Mouse (Mus musculus): ENCODE measurements at regions not wholly inside any gene's neighbourhood (a gene's known extent, or its start where the extent isn't known, plus 50 kb on each side); places are given as distances from the start of the nearest gene placed in this dataset.

DNA sequence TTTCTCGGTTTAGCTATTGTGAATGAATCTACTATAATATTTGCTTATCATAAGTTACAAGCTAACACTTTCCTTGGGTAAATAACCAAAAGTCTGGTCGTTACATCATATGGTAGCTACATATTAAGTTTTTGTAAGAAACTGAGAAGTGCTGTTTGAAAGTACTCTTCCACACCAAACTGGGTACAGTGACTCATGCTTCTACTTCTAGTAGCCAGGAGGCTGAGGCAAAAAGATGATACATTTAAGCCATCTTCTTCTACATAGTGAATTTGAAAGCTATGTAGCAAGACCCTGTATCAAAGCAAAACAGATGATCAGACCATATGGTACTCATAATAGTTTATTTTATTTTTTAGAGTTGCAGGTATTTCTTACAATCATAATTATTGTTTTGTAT is 335.8 kb upstream of the Frg1 start:
- Histone ChIP-seq H3K4me1 (replicated peaks; ENCODE audit: control insufficient read depth, insufficient read depth, low read length) (no peaks in the 10 kb centered on the region), H3K36me3 (ENCODE audit: control insufficient read depth, insufficient read depth, low read length) (no peaks in the 10 kb centered on the region), H3K4me3 (ENCODE audit: low read depth, low read length) (no peak overlapping the region), H3K27ac (ENCODE audit: low read depth, low read length) (no peak overlapping the region), H3K9ac (ENCODE audit: low read depth, low read length) (no peak overlapping the region), H3K4me2 (replicated peaks; ENCODE audit: low read depth, low read length) (no peak overlapping the region), H3K9me3 (ENCODE audit: control insufficient read depth, low read length) (no peaks in the 10 kb centered on the region), H3K27me3 (ENCODE audit: control insufficient read depth, insufficient read depth, low read length) (no peaks in the 10 kb centered on the region)
- DNase-seq (ENCODE audit: low spot score) (no peak), ATAC-seq (ENCODE audit: low FRiP score) (no peak)
- 84% methylated on average over 2 of the region's 2 CpGs for WGBS

DNA sequence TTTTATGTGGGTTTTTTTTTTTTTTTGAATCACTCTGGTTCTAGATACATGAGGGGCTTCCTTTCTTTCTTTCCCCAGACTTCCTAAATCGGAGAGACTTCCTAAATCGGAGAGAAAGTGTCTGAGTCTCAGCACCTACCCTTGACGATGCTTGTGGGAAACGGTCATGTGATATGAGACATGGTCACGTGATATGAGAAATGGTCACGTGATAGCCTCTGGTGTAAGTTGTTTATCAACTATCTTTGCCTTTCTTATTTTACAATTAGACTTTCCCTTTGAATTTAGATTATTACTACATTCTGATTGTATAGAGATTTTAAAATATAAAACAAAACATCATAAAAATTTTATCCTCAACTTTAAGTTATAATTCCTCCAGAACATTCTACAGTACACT is 330.1 kb upstream of the Frg1 start:
- DNase-seq (ENCODE audit: low spot score): no peak
- ATAC-seq (ENCODE audit: low FRiP score): no peak
- Histone ChIP-seq H3K36me3 (ENCODE audit: control insufficient read depth, insufficient read depth, low read length) (no peaks in the 10 kb centered on the region), H3K4me3 (ENCODE audit: low read depth, low read length) (no peak overlapping the region), H3K27me3 (ENCODE audit: control insufficient read depth, insufficient read depth, low read length) (no peaks in the 10 kb centered on the region), H3K9ac (ENCODE audit: low read depth, low read length) (no peak overlapping the region), H3K4me2 (replicated peaks; ENCODE audit: low read depth, low read length) (no peak overlapping the region), H3K9me3 (ENCODE audit: control insufficient read depth, low read length) (no peaks in the 10 kb centered on the region), H3K27ac (ENCODE audit: low read depth, low read length) (no peak overlapping the region), H3K4me1 (replicated peaks; ENCODE audit: control insufficient read depth, insufficient read depth, low read length) (no peaks in the 10 kb centered on the region)
- 93% methylated on average over 6 of the region's 6 CpGs for WGBS

DNA sequence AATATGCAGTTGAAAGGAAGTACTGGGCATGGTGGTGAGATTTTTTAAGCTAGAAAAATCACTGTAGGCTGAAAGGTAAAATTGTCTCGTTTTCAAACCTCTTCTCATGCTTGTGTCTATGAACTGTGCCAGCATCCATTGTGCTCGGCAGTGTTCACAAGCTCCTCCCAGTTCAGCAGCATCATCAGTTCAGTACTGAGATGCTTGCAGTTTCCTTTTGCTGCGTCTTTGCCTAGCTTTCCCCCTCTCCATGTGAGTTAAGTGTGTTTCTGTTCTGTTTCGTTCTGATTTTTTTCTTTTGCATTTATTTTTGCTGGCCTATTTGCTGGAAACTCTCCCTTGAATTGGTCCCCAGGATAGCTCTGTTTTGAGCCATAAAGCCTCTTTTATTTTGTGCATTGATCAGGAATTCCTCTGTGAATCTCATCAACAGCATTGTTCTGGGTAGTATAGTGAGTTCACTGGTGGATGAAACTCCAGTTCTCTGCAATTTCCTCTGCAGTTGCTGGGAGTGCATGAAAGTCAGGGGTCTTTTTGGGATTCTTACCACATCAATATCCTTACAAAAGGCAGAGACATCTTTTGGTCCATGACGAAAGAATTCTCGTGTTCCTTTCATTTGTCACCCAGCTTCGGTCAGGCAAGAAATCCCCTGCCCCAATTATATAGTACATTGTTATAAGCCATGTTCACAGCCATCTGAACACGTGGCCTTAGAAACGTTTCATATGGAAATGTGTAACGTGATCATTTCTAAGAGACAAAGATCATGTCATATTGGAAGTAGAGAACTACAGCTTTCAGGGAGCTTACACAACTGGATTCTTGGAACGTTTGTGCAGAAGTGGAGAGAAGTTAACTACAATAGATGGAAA is 326.2 kb upstream of the Frg1 start:
- DNase-seq (ENCODE audit: low spot score): peak; percentile 9
- H3K27me3 ChIP-seq (ENCODE audit: control insufficient read depth, insufficient read depth, low read length): no peaks in the 10 kb centered on the region
- ATAC-seq (ENCODE audit: low FRiP score): peak; percentile 88
- no peaks in the 10 kb centered on the region for H3K4me1 ChIP-seq (replicated peaks; ENCODE audit: control insufficient read depth, insufficient read depth, low read length)
- H3K27ac ChIP-seq (ENCODE audit: low read depth, low read length): no peak overlapping the region
- H3K36me3 ChIP-seq (ENCODE audit: control insufficient read depth, insufficient read depth, low read length): no peaks in the 10 kb centered on the region
- no peaks in the 10 kb centered on the region for H3K9me3 ChIP-seq (ENCODE audit: control insufficient read depth, low read length)
- WGBS: 41% methylated on average over 11 of the region's 11 CpGs
- H3K4me3 ChIP-seq (ENCODE audit: low read depth, low read length): no peak overlapping the region
- no peak overlapping the region for H3K9ac ChIP-seq (ENCODE audit: low read depth, low read length)
- H3K4me2 ChIP-seq (replicated peaks; ENCODE audit: low read depth, low read length): no peak overlapping the region

DNA sequence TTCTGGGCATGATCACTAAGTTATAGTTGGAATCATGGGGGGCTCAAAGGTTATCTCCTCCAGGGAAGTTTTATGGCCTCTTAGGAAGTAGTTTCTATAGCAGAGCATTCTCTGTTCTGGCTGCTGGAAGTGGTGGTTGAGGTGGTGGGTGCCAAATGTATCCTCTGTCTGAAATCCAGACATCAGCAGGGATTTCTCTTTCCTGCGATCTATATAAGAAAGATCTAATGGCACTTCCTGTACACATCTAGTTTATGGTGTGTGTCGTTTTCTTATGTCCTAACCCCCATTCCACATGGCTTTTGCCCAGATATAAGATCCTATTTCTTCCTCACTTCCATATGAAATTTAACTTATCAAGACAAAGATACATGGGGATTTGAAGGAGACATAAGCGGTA is 300.1 kb upstream of the Frg1 start:
- Histone ChIP-seq H3K4me3 (ENCODE audit: low read depth, low read length) (no peak overlapping the region), H3K9ac (ENCODE audit: low read depth, low read length) (no peak overlapping the region), H3K9me3 (ENCODE audit: control insufficient read depth, low read length) (no peaks in the 10 kb centered on the region), H3K36me3 (ENCODE audit: control insufficient read depth, insufficient read depth, low read length) (no peaks in the 10 kb centered on the region), H3K27ac (ENCODE audit: low read depth, low read length) (no peak overlapping the region), H3K27me3 (ENCODE audit: control insufficient read depth, insufficient read depth, low read length) (no peaks in the 10 kb centered on the region), H3K4me1 (replicated peaks; ENCODE audit: control insufficient read depth, insufficient read depth, low read length) (no peaks in the 10 kb centered on the region), H3K4me2 (replicated peaks; ENCODE audit: low read depth, low read length) (no peak overlapping the region)
- 96% methylated on average over 3 of the region's 3 CpGs for WGBS
- no peak for ATAC-seq (ENCODE audit: low FRiP score)
- no peak for DNase-seq (ENCODE audit: low spot score)

DNA sequence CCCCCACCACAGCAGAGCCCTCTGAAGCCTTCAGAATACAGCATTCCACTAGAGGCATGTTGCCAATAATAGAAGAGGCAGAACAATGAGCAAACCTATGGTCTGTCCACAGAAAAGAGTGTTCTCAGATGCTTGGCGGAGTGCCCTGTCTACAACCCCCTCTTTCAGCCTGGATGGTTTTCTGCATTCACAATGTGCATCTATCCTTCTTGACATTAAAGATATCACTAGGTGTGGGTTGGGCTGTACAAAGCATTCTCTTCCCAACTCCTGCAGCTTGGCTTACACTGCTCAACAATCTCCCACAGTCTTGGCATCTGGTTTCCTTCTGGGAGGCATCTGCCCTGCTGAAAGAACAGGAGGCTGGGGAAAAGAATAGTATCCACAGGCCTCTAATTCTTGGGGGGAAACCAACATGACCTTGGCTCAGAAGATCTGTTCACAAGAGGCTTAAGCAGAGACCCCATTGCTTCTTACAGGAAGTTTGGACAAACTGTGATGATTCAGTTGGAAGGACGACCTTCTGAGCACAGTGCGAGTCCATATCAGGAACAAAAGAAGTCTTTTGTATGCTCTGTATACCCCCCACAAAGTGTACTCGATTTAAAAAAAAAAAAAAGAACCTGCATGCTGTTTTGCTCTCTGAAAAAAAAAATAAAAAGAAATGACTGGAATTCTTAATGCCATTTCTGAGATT is 296.9 kb upstream of the Frg1 start:
- Histone ChIP-seq H3K27me3 (ENCODE audit: control insufficient read depth, insufficient read depth, low read length) (no peaks in the 10 kb centered on the region), H3K9me3 (ENCODE audit: control insufficient read depth, low read length) (no peaks in the 10 kb centered on the region), H3K4me1 (replicated peaks; ENCODE audit: control insufficient read depth, insufficient read depth, low read length) (no peaks in the 10 kb centered on the region), H3K27ac (ENCODE audit: low read depth, low read length) (no peak overlapping the region), H3K4me3 (ENCODE audit: low read depth, low read length) (no peak overlapping the region), H3K9ac (ENCODE audit: low read depth, low read length) (no peak overlapping the region), H3K4me2 (replicated peaks; ENCODE audit: low read depth, low read length) (no peak overlapping the region), H3K36me3 (ENCODE audit: control insufficient read depth, insufficient read depth, low read length) (no peaks in the 10 kb centered on the region)
- peak; percentile 10 for DNase-seq (ENCODE audit: low spot score)
- WGBS: 34% methylated on average over 4 of the region's 4 CpGs
- peak; percentile 53; the same call in 1 of the 2 replicates for ATAC-seq (ENCODE audit: low FRiP score)

DNA sequence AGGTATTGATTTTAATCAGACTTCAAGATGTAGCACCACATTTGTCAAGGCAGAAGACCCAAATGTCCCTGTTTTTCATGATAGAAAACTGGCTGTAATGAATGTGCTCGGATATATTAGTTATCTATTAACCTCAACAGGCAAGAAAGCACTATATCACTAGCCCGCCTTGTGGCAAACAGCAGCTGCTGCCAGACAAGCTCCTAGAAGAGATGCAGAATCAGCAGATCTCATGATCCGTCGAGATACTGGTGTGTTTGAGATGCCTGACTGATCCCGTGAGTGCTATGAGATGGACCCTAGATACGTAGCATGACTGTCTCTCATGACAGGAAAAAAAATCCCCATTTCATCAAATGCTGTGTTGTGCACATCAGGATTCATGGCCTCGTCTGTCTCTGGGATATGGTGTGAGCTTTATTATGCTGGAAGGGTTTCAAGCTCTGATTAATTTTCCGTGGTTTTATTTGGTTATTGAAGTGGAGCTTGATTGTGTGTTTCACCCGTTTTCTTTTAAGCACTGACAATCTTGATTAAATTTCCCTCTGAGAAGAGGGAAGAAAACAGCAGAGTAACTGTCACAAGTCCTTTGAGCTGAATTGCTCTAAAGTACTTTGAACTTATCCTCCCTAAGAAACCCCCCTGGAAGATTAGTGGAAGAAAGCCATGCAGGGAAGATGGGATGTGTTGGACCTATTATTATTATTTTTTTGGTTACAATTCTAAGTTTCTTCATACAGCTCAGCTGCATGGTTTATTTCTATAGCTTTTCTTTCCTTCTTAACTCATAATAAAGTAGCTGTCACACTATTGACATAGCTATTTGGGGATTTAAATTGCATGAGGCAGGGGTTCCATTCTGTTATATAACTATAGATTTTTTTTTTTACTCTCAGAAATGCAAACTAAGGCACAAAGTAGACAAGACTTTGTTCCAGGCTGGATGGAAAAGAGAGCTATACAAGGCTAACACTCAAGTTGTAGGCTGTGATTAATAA is 287.4 kb upstream of the Frg1 start:
- ATAC-seq (ENCODE audit: low FRiP score) (peak; percentile 51), DNase-seq (ENCODE audit: low spot score) (no peak)
- Histone ChIP-seq H3K27me3 (ENCODE audit: control insufficient read depth, insufficient read depth, low read length) (no peaks in the 10 kb centered on the region), H3K27ac (ENCODE audit: low read depth, low read length) (no peak overlapping the region), H3K9me3 (ENCODE audit: control insufficient read depth, low read length) (no peaks in the 10 kb centered on the region), H3K36me3 (ENCODE audit: control insufficient read depth, insufficient read depth, low read length) (no peaks in the 10 kb centered on the region), H3K4me1 (replicated peaks; ENCODE audit: control insufficient read depth, insufficient read depth, low read length) (no peaks in the 10 kb centered on the region), H3K4me2 (replicated peaks; ENCODE audit: low read depth, low read length) (no peak overlapping the region), H3K4me3 (ENCODE audit: low read depth, low read length) (no peak overlapping the region), H3K9ac (ENCODE audit: low read depth, low read length) (no peak overlapping the region)
- 65% methylated on average over 9 of the region's 9 CpGs for WGBS
